Mouse (Mus musculus): ENCODE data around the gene Wwp2. TPM values are rescaled to one million over a fixed set of nuclear protein-coding genes. Genes with fewer than 3 reads are reported as not detected.

Gene Wwp2
- polyA plus RNA-seq, 1 experiment = 43.7 TPM

DNA sequence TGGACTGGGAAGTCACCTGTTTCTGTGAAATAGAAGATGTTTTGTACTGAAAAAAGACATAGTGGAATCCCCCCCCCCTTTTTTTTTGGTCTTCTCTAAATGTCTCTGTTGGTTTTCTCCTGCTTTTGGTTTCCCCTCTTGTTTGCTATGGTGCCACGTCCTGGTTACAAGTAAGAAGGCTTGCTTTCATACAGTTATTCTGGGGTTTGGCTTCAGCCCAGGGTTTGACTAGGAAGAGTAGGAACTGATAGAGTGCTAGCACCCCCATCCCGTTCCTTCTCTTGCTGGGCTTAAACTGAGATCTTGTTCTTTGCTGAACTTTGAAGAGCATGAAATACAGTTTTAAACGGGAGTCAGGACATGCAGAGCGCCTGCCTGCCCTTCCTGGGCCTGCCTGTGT lies 105.2 kb downstream of the Wwp2 start:
- H3K4me1 ChIP-seq (ENCODE audit: control insufficient read depth, insufficient read depth, low read length) = peaks cover 6% of the 10 kb centered on the region; the same call in 1 of the 2 replicates
- H3K27ac ChIP-seq (ENCODE audit: insufficient read depth, low read length) = no peak overlapping the region
- TF ChIP-seq CTCF (IDR thresholded peaks at IDR 0.05; ENCODE audit: borderline replicate concordance, insufficient read depth, low read length) (no peak), POLR2A (IDR thresholded peaks at IDR 0.05; ENCODE audit: low read depth, low read length) (no peak)
- H3K4me3 ChIP-seq (ENCODE audit: insufficient read depth, low read length) = no peak overlapping the region

DNA sequence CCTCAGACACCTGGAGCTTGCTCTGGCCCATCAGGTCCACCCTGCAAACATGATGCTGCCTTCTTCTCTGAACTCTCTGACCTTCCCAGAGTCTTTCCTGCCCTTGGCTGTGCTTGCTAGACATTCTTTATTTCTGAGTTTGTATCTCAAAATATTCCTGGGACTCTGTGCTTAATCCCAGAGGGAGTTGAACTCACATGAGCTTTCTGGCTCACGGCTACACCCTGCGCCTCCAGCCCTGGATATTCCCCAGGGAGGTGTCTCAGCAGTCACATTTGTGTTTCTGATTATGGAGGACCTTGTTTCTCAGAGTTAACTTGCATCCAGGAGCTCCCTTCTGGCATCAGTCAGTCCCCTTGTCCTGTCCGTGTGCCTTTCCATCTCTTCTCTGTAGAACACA lies 106.0 kb downstream of the Wwp2 start:
- Histone ChIP-seq H3K4me3 (ENCODE audit: insufficient read depth, low read length) (no peak overlapping the region), H3K4me1 (ENCODE audit: control insufficient read depth, insufficient read depth, low read length) (peaks cover 6% of the 10 kb centered on the region; the same call in 1 of the 2 replicates), H3K27ac (ENCODE audit: insufficient read depth, low read length) (no peak overlapping the region)
- TF ChIP-seq CTCF (IDR thresholded peaks at IDR 0.05; ENCODE audit: borderline replicate concordance, insufficient read depth, low read length) = no peak
- TF ChIP-seq POLR2A (IDR thresholded peaks at IDR 0.05; ENCODE audit: low read depth, low read length) = no peak

DNA sequence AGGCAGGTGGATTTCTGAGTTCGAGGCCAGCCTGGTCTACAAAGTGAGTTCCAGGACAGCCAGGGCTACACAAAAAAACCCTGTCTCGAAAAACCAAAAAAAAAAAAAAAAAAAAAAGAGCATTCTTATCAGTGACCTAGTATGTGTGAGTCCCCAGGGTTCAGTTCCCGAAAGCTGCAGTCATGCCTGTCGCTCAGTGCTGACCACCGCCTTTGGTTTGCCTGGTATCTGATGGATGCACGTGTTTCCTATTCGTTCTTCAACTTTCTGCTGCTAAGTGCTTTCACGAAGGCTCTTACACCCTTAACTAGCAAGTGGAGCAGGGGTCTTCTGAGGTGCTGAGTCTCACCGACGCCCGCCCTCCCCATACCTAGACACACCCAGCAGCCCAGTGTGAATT lies 107.5 kb downstream of the Wwp2 start:
- Histone ChIP-seq H3K27ac (ENCODE audit: insufficient read depth, low read length) (peak overlapping the region; percentile 90; the same call in 1 of the 2 replicates), H3K4me3 (ENCODE audit: insufficient read depth, low read length) (no peak overlapping the region), H3K4me1 (ENCODE audit: control insufficient read depth, insufficient read depth, low read length) (peaks cover 6% of the 10 kb centered on the region; the same call in 1 of the 2 replicates)
- TF ChIP-seq CTCF (IDR thresholded peaks at IDR 0.05; ENCODE audit: borderline replicate concordance, insufficient read depth, low read length) (no peak), POLR2A (IDR thresholded peaks at IDR 0.05; ENCODE audit: low read depth, low read length) (no peak)

DNA sequence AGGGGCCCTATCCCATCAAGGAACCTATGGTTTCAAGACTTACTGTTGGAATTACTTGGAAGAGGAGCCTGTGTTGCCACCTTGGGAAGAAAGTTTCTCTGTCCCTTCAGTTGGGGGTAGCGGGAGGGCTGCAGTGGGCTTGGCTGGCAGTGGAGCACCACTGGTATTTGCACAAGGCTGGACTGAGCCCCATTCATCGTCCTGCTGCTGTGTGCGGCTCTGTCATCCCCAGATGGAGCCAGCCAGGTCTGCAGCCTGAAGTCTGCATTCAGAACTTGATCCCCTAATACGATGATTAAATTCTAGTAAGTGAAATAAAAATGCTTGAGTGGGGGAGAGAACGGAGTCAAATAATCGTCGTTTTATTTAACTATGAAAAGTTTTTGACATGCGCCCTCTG lies 108.0 kb downstream of the Wwp2 start:
- Histone ChIP-seq H3K4me3 (ENCODE audit: insufficient read depth, low read length) (no peak overlapping the region), H3K27ac (ENCODE audit: insufficient read depth, low read length) (peak overlapping the region; percentile 90), H3K4me1 (ENCODE audit: control insufficient read depth, insufficient read depth, low read length) (peaks cover 6% of the 10 kb centered on the region; the same call in 1 of the 2 replicates)
- TF ChIP-seq CTCF (IDR thresholded peaks at IDR 0.05; ENCODE audit: borderline replicate concordance, insufficient read depth, low read length) (no peak), POLR2A (IDR thresholded peaks at IDR 0.05; ENCODE audit: low read depth, low read length) (no peak)

DNA sequence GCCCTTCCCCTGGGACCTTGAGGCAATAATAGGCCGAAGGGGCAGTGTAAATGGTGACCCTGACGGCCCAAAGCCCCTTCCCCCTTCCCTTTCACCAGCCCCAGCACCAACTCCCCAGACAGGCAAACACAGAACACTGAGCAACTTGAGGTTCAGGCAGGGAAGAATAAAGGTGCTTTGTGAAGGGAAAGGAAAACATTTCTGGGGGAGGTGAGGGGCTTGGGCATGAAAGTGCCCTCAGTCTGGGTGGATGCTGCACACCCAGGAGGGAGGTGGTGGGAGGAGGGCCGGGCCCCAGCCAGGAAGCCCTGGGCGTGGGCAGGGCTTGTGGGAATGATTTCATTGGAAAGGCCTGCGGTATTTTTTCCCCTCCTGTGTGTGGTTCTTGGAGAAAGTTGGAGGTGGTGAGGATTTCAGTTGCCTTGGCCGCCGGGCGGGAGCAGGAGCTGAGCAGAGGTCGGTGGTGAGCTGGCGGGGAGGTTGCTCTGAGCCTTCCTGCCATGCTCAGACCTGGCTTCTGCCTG lies 108.5 kb downstream of the Wwp2 start:
- TF ChIP-seq CTCF (IDR thresholded peaks at IDR 0.05; ENCODE audit: borderline replicate concordance, insufficient read depth, low read length) (no peak), POLR2A (IDR thresholded peaks at IDR 0.05; ENCODE audit: low read depth, low read length) (peak; percentile 95)
- Histone ChIP-seq H3K4me3 (ENCODE audit: insufficient read depth, low read length) (peak overlapping the region; percentile 27), H3K4me1 (ENCODE audit: control insufficient read depth, insufficient read depth, low read length) (peaks cover 6% of the 10 kb centered on the region; the same call in 1 of the 2 replicates), H3K27ac (ENCODE audit: insufficient read depth, low read length) (peak overlapping the region; percentile 92)

DNA sequence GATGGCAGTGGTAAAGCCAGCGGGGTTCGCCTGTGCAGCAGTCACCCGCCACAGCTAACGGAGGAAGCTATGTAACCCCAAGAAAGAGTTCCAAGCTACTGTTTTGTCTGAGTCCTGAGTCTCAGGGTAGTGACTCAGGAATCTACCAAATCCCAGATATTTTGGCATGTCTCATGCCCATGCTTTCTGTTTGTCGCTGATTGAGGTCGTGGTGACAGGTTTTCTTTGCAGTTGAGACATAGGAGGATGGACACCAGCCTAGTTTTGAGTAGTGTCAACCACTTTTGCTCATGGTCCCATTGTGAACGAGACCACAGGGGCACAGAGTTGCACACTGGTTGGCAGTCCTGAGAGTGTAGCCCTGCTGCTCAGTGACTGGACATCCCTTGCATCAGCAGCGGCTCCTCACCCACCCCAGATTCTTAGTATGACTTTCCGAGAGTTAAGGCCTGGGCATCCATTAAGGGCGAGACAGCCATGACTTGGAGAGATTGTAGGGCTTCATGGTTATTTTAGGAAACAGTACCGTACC lies 109.5 kb downstream of the Wwp2 start:
- peak overlapping the region; percentile 27 for H3K4me3 ChIP-seq (ENCODE audit: insufficient read depth, low read length)
- peaks cover 6% of the 10 kb centered on the region; the same call in 1 of the 2 replicates for H3K4me1 ChIP-seq (ENCODE audit: control insufficient read depth, insufficient read depth, low read length)
- peak overlapping the region; percentile 92 for H3K27ac ChIP-seq (ENCODE audit: insufficient read depth, low read length)
- no peak; the same call in 1 of the 2 replicates for TF ChIP-seq POLR2A (IDR thresholded peaks at IDR 0.05; ENCODE audit: low read depth, low read length)
- TF ChIP-seq CTCF (IDR thresholded peaks at IDR 0.05; ENCODE audit: borderline replicate concordance, insufficient read depth, low read length) = no peak

DNA sequence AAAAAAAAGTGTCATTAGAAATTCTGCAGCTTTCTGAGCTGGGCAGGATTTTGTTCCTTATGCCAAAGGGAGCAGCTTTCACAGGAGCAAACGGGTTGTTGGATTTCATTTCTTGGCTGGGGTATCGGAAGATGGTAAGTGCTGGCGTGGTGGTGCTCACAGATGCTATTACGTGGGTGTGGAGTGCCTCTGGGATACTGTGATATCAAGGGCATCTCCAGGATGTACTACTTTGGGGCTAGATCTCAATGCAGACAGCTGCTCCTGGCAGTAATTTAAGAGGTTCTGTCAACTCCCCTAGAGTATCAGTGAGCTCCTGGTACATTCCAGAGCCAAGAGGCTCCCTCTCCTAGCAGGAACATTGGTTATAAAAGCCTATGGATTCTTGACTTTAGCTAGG lies 110.0 kb downstream of the Wwp2 start:
- TF ChIP-seq POLR2A (IDR thresholded peaks at IDR 0.05; ENCODE audit: low read depth, low read length) = no peak
- TF ChIP-seq CTCF (IDR thresholded peaks at IDR 0.05; ENCODE audit: borderline replicate concordance, insufficient read depth, low read length) = no peak
- H3K4me1 ChIP-seq (ENCODE audit: control insufficient read depth, insufficient read depth, low read length) = peaks cover 6% of the 10 kb centered on the region; the same call in 1 of the 2 replicates

DNA sequence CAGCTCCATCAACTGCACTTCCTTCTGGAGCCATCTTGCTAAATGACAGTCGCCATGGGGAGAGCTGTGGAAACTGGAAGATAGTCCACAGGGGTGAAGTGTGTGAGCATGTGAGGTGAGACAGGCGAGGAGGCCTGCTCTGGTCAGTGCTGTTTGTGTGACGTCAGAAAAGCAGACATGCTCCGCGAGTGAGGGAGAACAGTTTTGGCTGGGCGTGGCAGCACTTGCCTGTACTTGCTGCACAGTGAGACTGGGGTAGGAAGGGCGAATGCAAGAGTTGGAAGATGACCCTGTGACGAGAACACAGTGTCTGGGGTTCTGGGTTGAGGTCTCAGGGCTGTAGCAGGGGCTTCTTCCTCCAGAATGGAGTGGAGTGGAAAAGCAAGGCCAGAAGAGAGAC lies 110.7 kb downstream of the Wwp2 start:
- Histone ChIP-seq H3K4me3 (ENCODE audit: insufficient read depth, low read length) (peak overlapping the region; percentile 27), H3K4me1 (ENCODE audit: control insufficient read depth, insufficient read depth, low read length) (peaks cover 6% of the 10 kb centered on the region; the same call in 1 of the 2 replicates)
- TF ChIP-seq POLR2A (IDR thresholded peaks at IDR 0.05; ENCODE audit: low read depth, low read length) (0 out of 2 replicates have a peak, but pooled peaks have one; percentile 24), CTCF (IDR thresholded peaks at IDR 0.05; ENCODE audit: borderline replicate concordance, insufficient read depth, low read length) (no peak)

More for the DNA sequence above, 110.0 kb downstream of the Wwp2 start:
- peak overlapping the region; percentile 92 for H3K27ac ChIP-seq (ENCODE audit: insufficient read depth, low read length)
- peak overlapping the region; percentile 27 for H3K4me3 ChIP-seq (ENCODE audit: insufficient read depth, low read length)

DNA sequence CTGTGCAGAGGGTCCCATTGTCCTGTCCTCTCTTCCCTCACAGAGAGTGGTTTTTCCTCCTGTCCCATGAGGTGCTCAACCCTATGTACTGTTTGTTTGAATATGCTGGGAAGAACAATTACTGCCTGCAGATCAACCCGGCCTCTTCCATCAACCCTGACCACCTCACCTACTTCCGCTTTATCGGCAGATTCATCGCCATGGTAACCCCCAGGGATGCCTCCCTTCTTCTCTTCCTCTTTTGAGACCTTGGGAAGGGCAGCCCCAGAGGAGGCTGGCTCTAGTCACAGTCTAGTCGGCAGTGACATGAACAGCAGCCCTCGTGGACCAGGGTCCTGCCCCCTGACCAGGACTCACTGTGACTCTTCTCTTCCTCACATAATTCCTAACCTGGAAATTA lies 116.1 kb downstream of the Wwp2 start:
- Histone ChIP-seq H3K4me1 (ENCODE audit: control insufficient read depth, insufficient read depth, low read length) (no peaks in the 10 kb centered on the region), H3K27ac (ENCODE audit: insufficient read depth, low read length) (no peak overlapping the region), H3K4me3 (ENCODE audit: insufficient read depth, low read length) (no peak overlapping the region)
- TF ChIP-seq CTCF (IDR thresholded peaks at IDR 0.05; ENCODE audit: borderline replicate concordance, insufficient read depth, low read length) = no peak
- no peak for TF ChIP-seq POLR2A (IDR thresholded peaks at IDR 0.05; ENCODE audit: low read depth, low read length)

More for the DNA sequence above, 110.7 kb downstream of the Wwp2 start:
- no peak overlapping the region for H3K27ac ChIP-seq (ENCODE audit: insufficient read depth, low read length)

DNA sequence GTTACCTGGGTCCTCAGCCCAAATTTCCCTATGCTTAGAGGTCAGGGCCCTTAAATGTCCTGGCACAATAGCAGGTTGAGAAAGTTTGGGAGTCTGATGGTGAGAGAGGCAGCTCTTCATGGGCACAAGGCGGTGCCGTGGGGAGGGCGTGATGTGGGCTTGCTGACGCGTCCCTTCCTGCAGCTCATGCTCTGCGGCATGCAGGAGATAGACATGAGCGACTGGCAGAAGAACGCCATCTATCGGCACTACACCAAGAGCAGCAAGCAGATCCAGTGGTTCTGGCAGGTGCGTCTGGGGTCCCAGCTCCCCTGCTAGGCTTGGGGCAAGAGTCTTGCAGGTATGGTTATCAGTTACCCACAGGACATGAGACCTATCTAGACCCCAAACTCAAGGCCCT lies 119.1 kb downstream of the Wwp2 start:
- 0 out of 2 replicates have a peak, but pooled peaks have one; percentile 0 for TF ChIP-seq CTCF (IDR thresholded peaks at IDR 0.05; ENCODE audit: borderline replicate concordance, insufficient read depth, low read length)
- TF ChIP-seq POLR2A (IDR thresholded peaks at IDR 0.05; ENCODE audit: low read depth, low read length) = no peak
- no peak overlapping the region for H3K4me3 ChIP-seq (ENCODE audit: insufficient read depth, low read length)
- no peak overlapping the region for H3K27ac ChIP-seq (ENCODE audit: insufficient read depth, low read length)
- H3K4me1 ChIP-seq (ENCODE audit: control insufficient read depth, insufficient read depth, low read length) = no peaks in the 10 kb centered on the region; the same call in 1 of the 2 replicates
